Mouse (Mus musculus) MEL (cell line): ENCODE results near the gene Faim2. TPM values are rescaled to one million over a fixed set of nuclear protein-coding genes. Genes with fewer than 3 reads are reported as not detected.

ENCODE experiments used
- DNase-seq: peaks from one replicate; pipeline ENCODE4 v3.0.0; 2011; ENCODE audit warnings: low read depth, low spot score
- H3K27ac ChIP-seq: 2 replicates; pipeline ENCODE4 v1.5.1; 2012; ENCODE audit warnings: low read depth, mild to moderate bottlenecking, control low read depth, low read length, moderate library complexity; ENCODE audit not compliant: control insufficient read depth
- H3K27me3 ChIP-seq, 2 experiments: fragments of 150-350 bp in 1 of 2; sonication (generic) in 1 of 2; 2 replicates each; pipeline ENCODE4 v1.6.1; 2012; ENCODE audit warnings: low read length in 2 of 2, mild to moderate bottlenecking in 2 of 2, improper control_type of control experiment in 1 of 2, moderate library complexity in 1 of 2; ENCODE audit not compliant: insufficient read depth in 2 of 2, control insufficient read depth in 1 of 2
- H3K36me3 ChIP-seq, 2 experiments: 2 replicates each; pipeline ENCODE4 v1.6.1; 2012 to 2014; ENCODE audit warnings: low read length in 2 of 2, improper control_type of control experiment in 1 of 2, inconsistent platforms in 1 of 2, mild to moderate bottlenecking in 1 of 2; ENCODE audit not compliant: insufficient read depth in 2 of 2, control insufficient read depth in 1 of 2
- H3K4me1 ChIP-seq, 2 experiments: fragments of 150-350 bp in 1 of 2; sonication (generic) in 1 of 2; 2 replicates each; pipeline ENCODE4 v1.6.1; 2012; ENCODE audit warnings: low read length in 2 of 2, improper control_type of control experiment in 1 of 2, mild to moderate bottlenecking in 1 of 2; ENCODE audit not compliant: insufficient read depth in 2 of 2, control insufficient read depth in 1 of 2
- H3K4me3 ChIP-seq, 2 experiments: fragments of 150-350 bp in 1 of 2; sonication (generic) in 1 of 2; 2 replicates each; pipeline ENCODE4 v1.5.1; 2012; ENCODE audit warnings: low read depth in 2 of 2, low read length in 2 of 2, mild to moderate bottlenecking in 2 of 2, moderate library complexity in 2 of 2, control low read depth in 1 of 2, improper control_type of control experiment in 1 of 2; ENCODE audit not compliant: control insufficient read depth in 1 of 2, insufficient read depth in 1 of 2
- H3K79me2 ChIP-seq: 2 replicates; pipeline ENCODE4 v1.6.1; 2012; ENCODE audit warnings: mild to moderate bottlenecking, low read length, moderate library complexity; ENCODE audit not compliant: control insufficient read depth, poor library complexity, insufficient read depth
- H3K9ac ChIP-seq: 2 replicates; pipeline ENCODE4 v1.6.1; 2012; ENCODE audit warnings: low read depth, mild to moderate bottlenecking, control low read depth, low read length, moderate library complexity; ENCODE audit not compliant: control insufficient read depth, poor library complexity, severe bottlenecking
- H3K9me3 ChIP-seq: fragments of 150-350 bp; sonication (generic); replicated peaks from 2 replicates; pipeline ENCODE4 v1.6.1; 2012; ENCODE audit warnings: mild to moderate bottlenecking, low read length, improper control_type of control experiment, moderate library complexity; ENCODE audit not compliant: insufficient read depth
- EP300 ChIP-seq, 2 experiments: IDR thresholded peaks; 2 replicates each; pipeline ENCODE4 v1.6.1; 2011; ENCODE audit warnings: improper control_type of control experiment in 2 of 2, low read length in 2 of 2, low read depth in 1 of 2, mild to moderate bottlenecking in 1 of 2
- ETS1 ChIP-seq: IDR thresholded peaks from 2 replicates; pipeline ENCODE4 v1.6.1; 2012; ENCODE audit warnings: low read depth, mild to moderate bottlenecking, inconsistent platforms, low read length, improper control_type of control experiment, moderate library complexity
- GATA1 ChIP-seq: IDR thresholded peaks from 2 replicates; pipeline ENCODE4 v1.6.1; 2011; ENCODE audit warnings: low read depth, low read length, improper control_type of control experiment
- MAFK ChIP-seq: IDR thresholded peaks from 2 replicates; pipeline ENCODE4 v1.6.1; 2011; ENCODE audit warnings: low read depth, mild to moderate bottlenecking, low read length, improper control_type of control experiment, borderline replicate concordance
- MAX ChIP-seq: IDR thresholded peaks from 2 replicates; pipeline ENCODE4 v1.6.1; 2011; ENCODE audit warnings: low read length, improper control_type of control experiment
- MAZ ChIP-seq: IDR thresholded peaks from 2 replicates; pipeline ENCODE4 v1.6.1; 2012; ENCODE audit warnings: low read depth, mild to moderate bottlenecking, inconsistent platforms, low read length, improper control_type of control experiment
- MEF2A ChIP-seq: IDR thresholded peaks from 2 replicates; pipeline ENCODE4 v1.6.1; 2014; ENCODE audit warnings: low read depth, mild to moderate bottlenecking, inconsistent platforms, low read length, improper control_type of control experiment; ENCODE audit not compliant: poor library complexity, insufficient replicate concordance, severe bottlenecking; ENCODE audit errors: extremely low read depth
- MXI1 ChIP-seq: IDR thresholded peaks from 2 replicates; pipeline ENCODE4 v1.6.1; 2011; ENCODE audit warnings: mild to moderate bottlenecking, low read depth, low read length, improper control_type of control experiment
- MYC ChIP-seq: IDR thresholded peaks from 2 replicates; pipeline ENCODE4 v1.6.1; 2011; ENCODE audit warnings: low read depth, mild to moderate bottlenecking, low read length, improper control_type of control experiment, moderate library complexity
- NELFE ChIP-seq: IDR thresholded peaks from 2 replicates; pipeline ENCODE4 v1.6.1; 2011; ENCODE audit warnings: low read depth, low read length, improper control_type of control experiment
- POLR2AphosphoS2 ChIP-seq: IDR thresholded peaks from 2 replicates; pipeline ENCODE4 v1.6.1; 2011; ENCODE audit warnings: low read length, improper control_type of control experiment
- POLR2AphosphoS5 ChIP-seq: IDR thresholded peaks from 2 replicates; pipeline ENCODE4 v1.6.1; 2012; ENCODE audit warnings: low read depth, borderline replicate concordance, mild to moderate bottlenecking, inconsistent platforms, low read length, moderate library complexity, mixed read lengths
- RCOR1 ChIP-seq: IDR thresholded peaks from 2 replicates; pipeline ENCODE4 v1.6.1; 2012; ENCODE audit warnings: low read depth, mild to moderate bottlenecking, inconsistent platforms, low read length, improper control_type of control experiment
- SIN3A ChIP-seq: IDR thresholded peaks from 2 replicates; pipeline ENCODE4 v1.6.1; 2012; ENCODE audit warnings: low read length, improper control_type of control experiment, inconsistent platforms
- TAL1 ChIP-seq: IDR thresholded peaks from 2 replicates; pipeline ENCODE4 v1.6.1; 2012; ENCODE audit warnings: mild to moderate bottlenecking, inconsistent platforms, low read length, moderate library complexity, mixed read lengths
- TBP ChIP-seq: IDR thresholded peaks from 2 replicates; pipeline ENCODE4 v1.8.0; 2011; ENCODE audit warnings: low read depth, low read length, improper control_type of control experiment
- UBTF ChIP-seq: IDR thresholded peaks from 2 replicates; pipeline ENCODE4 v1.6.1; 2012; ENCODE audit warnings: low read depth, mild to moderate bottlenecking, inconsistent platforms, low read length, improper control_type of control experiment, moderate library complexity, borderline replicate concordance; ENCODE audit not compliant: insufficient read depth
- ZC3H11A ChIP-seq: IDR thresholded peaks from 2 replicates; pipeline ENCODE4 v1.6.1; 2012; ENCODE audit warnings: low read depth, mild to moderate bottlenecking, inconsistent platforms, low read length, improper control_type of control experiment
- ZKSCAN1 ChIP-seq: IDR thresholded peaks from 2 replicates; pipeline ENCODE4 v1.6.1; 2012; ENCODE audit warnings: low read depth, mild to moderate bottlenecking, inconsistent platforms, low read length, improper control_type of control experiment, moderate library complexity
- ZNF384 ChIP-seq: IDR thresholded peaks from 2 replicates; pipeline ENCODE4 v1.6.1; 2012; ENCODE audit warnings: low read depth, mild to moderate bottlenecking, inconsistent platforms, low read length, improper control_type of control experiment
- polyA plus RNA-seq, 2 experiments: library from polyadenylated mRNA; stranded (reverse) in 1 of 2; unstranded in 1 of 2; fragments of >175 nt in 1 of 2; fragments of >200 nt in 1 of 2; gene quantifications; 2 replicates each; pipeline versions ENCODE4 v1.2.1 to v1.2.4; 2012; ENCODE audit warnings: low replicate concordance in 2 of 2, low read depth in 1 of 2; ENCODE audit not compliant: insufficient read length in 2 of 2, insufficient read depth in 1 of 2, missing spikeins in 1 of 2
- total RNA-seq: library from RNA; depleted of rRNA; stranded (reverse); fragments of 300-350 nt; gene quantifications from 2 replicates; pipeline ENCODE4 v1.2.3, GENCODE M21; 2012

Faim2 gene
- total and polyA plus RNA-seq, 3 experiments = 0.06 to 0.08 TPM; not detected in 1

GRCm38 (mm10) chr15:99474576-99474926 is 53.4 kb downstream of the Faim2 start, which contains the start of gene Bcdin3d (continued):
- TF ChIP-seq ZC3H11A = no peak

- H3K36me3 ChIP-seq = peaks cover 0 to 18% of the 10 kb centered on the region in 2 experiments; a peak in 2 of 4 replicates
- peak; percentile 88 for DNase-seq
- H3K9me3 ChIP-seq = no peaks in the 10 kb centered on the region
- no peak for TF ChIP-seq POLR2AphosphoS5
- peak; percentile 55 for TF ChIP-seq TAL1
- peak; percentile 68 for TF ChIP-seq MAX
- peak; percentile 49 to 56; a peak in 3 of 4 replicates for TF ChIP-seq EP300 (IDR thresholded peaks at IDR 0.05; ENCODE audit: low read depth in 1 of 2, low read length in 2 of 2)
- TF ChIP-seq RCOR1 = peak; percentile 79
- peak; percentile 55 for TF ChIP-seq ETS1
- TF ChIP-seq MAFK = no peak
- no peak for TF ChIP-seq POLR2AphosphoS2
- peak; percentile 52; the same call in 1 of the 2 replicates for TF ChIP-seq MYC
- TF ChIP-seq ZNF384 = no peak
- no peak for TF ChIP-seq UBTF
- TF ChIP-seq GATA1 = peak; percentile 68; the same call in 1 of the 2 replicates
- peak; percentile 85 for TF ChIP-seq MXI1
- no peak for TF ChIP-seq ZC3H11A
- TF ChIP-seq MEF2A = no peak
- TF ChIP-seq SIN3A = peak; percentile 57
- TF ChIP-seq TBP = peak; percentile 64
- H3K79me2 ChIP-seq = peaks cover 5% of the 10 kb centered on the region
- H3K9ac ChIP-seq = peak overlapping the region; percentile 90
- peaks cover 0 to 21% of the 10 kb centered on the region in 2 experiments; a peak in 2 of 4 replicates for H3K4me1 ChIP-seq
- peak overlapping the region; percentile 76 to 83 for H3K4me3 ChIP-seq
- peak overlapping the region; percentile 81 for H3K27ac ChIP-seq
- H3K27me3 ChIP-seq = no peaks in the 10 kb centered on the region
These were observed 54.0 kb downstream of the Faim2 start for GRCm38 (mm10) chr15:99473801-99474575.

GRCm38 (mm10) chr15:99472972-99473371 is 55.0 kb downstream of the Faim2 start:
- TF ChIP-seq UBTF (no peak), SIN3A (no peak), POLR2AphosphoS5 (no peak), MAZ (no peak), NELFE (0 out of 2 replicates have a peak, but pooled peaks have one; percentile 5), ETS1 (no peak), MEF2A (no peak), ZKSCAN1 (no peak)
- TF ChIP-seq, all 39 proteins: peak for 1
- Histone ChIP-seq H3K9me3 (no peaks in the 10 kb centered on the region), H3K27me3 (no peaks in the 10 kb centered on the region), H3K9ac (no peak overlapping the region), H3K4me1 (peaks cover 0 to 21% of the 10 kb centered on the region in 2 experiments; a peak in 2 of 4 replicates), H3K79me2 (peaks cover 5% of the 10 kb centered on the region), H3K36me3 (peaks cover 0 to 18% of the 10 kb centered on the region in 2 experiments; a peak in 2 of 4 replicates), H3K27ac (no peak overlapping the region), H3K4me3 (no peak overlapping the region)
- DNase-seq = no peak
